In the genomic region with DNA sequence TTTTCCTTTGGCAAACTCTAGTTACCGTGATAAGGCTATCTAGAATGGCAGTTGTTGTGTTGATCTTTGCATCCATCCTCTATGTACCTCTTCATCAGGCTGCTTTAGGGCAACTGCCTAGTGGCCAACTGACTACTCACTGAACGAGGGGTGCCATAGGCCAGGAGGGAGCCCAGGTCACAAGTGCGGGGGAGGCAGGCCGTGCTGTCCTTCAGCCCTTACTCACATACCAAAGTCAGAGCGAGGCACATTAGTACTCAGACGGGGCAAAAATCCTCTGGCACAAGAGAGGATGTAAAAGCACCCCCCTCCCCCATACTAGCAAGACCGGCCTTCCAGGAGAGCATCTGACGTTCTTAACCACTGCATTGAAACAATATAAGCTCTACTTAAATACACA, we compare ENCODE assay signal across 17 mouse cellular contexts.
"Had no signal": no experiment of that assay in that cellular context is flagged by ENCODE, and none has a peak within 500 bp of the region (broad histone marks: within the 10 kb centered on the region; RNA-seq: fewer than 3 reads in every experiment).

No protein-coding gene starts in this region.

- H3K4me2 ChIP-seq: liver, embryonic 12.5 days; liver, embryonic 15.5 days; lung, embryonic 14.5 days; neural tube, embryonic 12.5 days had no signal

- H3K9ac ChIP-seq: liver, embryonic 12.5 days; liver, embryonic 15.5 days; lung, embryonic 14.5 days; neural tube, embryonic 12.5 days had no signal

- H3K27ac ChIP-seq: liver, embryonic 12.5 days; liver, embryonic 15.5 days; midbrain, embryonic 10.5 days; neural tube, embryonic 12.5 days had no signal

- H3K4me3 ChIP-seq: liver, embryonic 12.5 days; liver, embryonic 15.5 days; megakaryocyte, embryonic 14.5 days; midbrain, embryonic 10.5 days; neural tube, embryonic 12.5 days had no signal

- H3K27me3 ChIP-seq: liver, embryonic 12.5 days; liver, embryonic 15.5 days; megakaryocyte, embryonic 14.5 days; neural tube, embryonic 12.5 days had no signal

- DNase-seq: lung, adult 18-20 months; lung, embryonic 14.5 days; lung, postnatal 10 days; lung, postnatal 4 days; midbrain, embryonic 14.5 days; right cerebral cortex, postnatal 25 days; right cerebral cortex, postnatal 4 days; spleen, adult 18-20 months; thymus, adult 18-20 months; thymus, postnatal 14 days; thymus, postnatal 36 days had no signal

- ATAC-seq: liver, embryonic 12.5 days; midbrain, embryonic 16.5 days had no signal

- H3K4me1 ChIP-seq: liver, embryonic 15.5 days; megakaryocyte, embryonic 14.5 days; midbrain, embryonic 10.5 days; neural tube, embryonic 12.5 days had no signal

- H3K9me3 ChIP-seq: liver, embryonic 12.5 days; liver, embryonic 15.5 days; megakaryocyte, embryonic 14.5 days; midbrain, embryonic 10.5 days; neural tube, embryonic 12.5 days had no signal

- H3K36me3 ChIP-seq: liver, embryonic 12.5 days; liver, embryonic 15.5 days; midbrain, embryonic 10.5 days; neural tube, embryonic 12.5 days had no signal
